Mouse (Mus musculus): ENCODE results near the gene Iqcn.
A peak's percentile ranks its signal among the peaks of the same experiment; 100 is the strongest.

The Iqcn gene

GRCm38 (mm10) chr8:70729808-70730475, 26.7 kb downstream of the Iqcn start:
- peak; percentile 43 to 53 for DNase-seq (ENCODE audit: low spot score in 2 of 2)

DNA sequence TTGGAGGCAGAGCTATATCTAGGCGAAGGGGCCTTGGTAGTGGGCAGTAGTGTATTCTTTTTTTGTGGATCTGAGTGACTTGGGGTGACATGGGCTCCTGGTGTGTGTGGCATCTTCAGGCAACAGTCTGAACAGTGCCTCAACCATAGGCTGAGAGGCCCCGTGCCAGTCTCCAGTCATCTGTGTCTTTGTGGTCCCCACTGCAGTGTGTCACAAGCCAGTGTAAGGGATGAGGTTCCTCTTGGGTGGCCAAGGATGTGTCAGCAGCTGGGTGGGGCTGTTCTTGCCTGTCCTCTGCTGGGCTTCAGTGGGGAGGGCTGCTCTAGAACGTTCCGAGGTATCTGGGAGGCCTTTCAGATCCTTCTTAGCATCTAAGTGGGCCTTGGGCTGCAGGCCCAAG, 27.7 kb downstream of the Iqcn start:
- DNase-seq (ENCODE audit: low spot score in 2 of 2), result no peak

DNA sequence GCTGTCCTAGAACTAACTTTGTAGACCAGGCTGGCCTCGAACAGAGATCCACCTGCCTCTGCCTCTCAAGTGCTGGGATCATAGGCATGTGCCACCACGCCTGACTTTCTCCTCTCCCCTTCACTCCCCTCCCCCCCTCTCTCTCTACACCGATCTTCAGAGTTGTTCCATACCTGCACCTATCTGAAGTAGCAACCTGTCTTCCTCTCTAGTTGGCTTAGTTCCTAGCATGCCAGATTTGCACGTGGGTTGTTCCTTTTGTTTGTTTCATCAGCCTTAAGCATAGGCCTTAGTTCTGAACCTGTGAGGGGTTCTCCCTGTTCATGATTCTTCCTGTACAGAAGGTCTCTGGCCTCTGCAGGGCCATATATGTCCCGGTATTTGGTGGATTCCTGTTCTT, 34.4 kb downstream of the Iqcn start:
- no peak for DNase-seq (ENCODE audit: low spot score in 2 of 2)

DNA sequence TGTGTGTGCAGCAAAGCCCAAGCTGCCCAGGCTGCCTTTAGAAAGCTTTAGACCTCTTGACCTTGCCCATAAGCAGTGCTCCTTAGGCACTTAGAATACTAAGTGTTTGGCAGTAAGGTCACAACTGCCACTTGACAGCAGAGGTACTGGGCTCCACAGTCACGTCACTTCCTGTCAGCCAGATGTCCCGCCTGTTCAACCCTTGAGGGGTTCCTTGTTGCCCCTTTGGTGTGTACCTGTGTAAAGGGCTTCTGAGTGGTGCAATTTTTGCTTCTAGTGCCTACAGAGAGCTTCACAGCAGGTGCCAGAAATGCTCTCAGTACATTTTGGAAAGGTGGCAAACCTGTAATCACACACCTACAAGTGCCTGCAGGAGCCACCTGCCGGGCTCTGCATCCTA, 35.0 kb downstream of the Iqcn start:
- DNase-seq (ENCODE audit: low spot score in 2 of 2), result no peak

DNA sequence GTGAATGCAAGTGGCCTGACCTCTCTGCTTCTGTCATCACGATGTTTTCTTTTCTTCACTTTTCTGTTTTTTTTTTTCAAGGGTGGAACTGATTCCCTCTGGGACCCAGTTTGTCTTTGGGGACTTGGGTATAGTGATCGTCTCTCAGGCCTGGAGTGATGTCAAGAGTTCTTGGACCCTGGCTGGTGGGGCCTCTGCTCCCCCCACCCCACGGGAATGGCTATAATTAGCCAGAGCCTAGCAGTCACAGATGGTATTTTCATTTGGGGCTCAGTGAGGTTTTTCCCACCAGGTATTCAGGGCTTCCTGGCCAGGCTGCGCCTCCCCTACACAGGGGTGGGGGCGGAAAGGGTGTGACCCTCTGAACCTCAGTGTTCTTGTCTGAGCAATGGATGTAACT, 38.4 kb downstream of the Iqcn start:
- no peak for DNase-seq (ENCODE audit: low spot score in 2 of 2)

- no peak for DNase-seq (ENCODE audit: low spot score in 2 of 2)
Observed at GRCm38 (mm10) chr8:70742176-70742575, 38.9 kb downstream of the Iqcn start.

GRCm38 (mm10) chr8:70742981-70743655, 39.9 kb downstream of the Iqcn start:
- no peak for DNase-seq (ENCODE audit: low spot score in 2 of 2)

DNA sequence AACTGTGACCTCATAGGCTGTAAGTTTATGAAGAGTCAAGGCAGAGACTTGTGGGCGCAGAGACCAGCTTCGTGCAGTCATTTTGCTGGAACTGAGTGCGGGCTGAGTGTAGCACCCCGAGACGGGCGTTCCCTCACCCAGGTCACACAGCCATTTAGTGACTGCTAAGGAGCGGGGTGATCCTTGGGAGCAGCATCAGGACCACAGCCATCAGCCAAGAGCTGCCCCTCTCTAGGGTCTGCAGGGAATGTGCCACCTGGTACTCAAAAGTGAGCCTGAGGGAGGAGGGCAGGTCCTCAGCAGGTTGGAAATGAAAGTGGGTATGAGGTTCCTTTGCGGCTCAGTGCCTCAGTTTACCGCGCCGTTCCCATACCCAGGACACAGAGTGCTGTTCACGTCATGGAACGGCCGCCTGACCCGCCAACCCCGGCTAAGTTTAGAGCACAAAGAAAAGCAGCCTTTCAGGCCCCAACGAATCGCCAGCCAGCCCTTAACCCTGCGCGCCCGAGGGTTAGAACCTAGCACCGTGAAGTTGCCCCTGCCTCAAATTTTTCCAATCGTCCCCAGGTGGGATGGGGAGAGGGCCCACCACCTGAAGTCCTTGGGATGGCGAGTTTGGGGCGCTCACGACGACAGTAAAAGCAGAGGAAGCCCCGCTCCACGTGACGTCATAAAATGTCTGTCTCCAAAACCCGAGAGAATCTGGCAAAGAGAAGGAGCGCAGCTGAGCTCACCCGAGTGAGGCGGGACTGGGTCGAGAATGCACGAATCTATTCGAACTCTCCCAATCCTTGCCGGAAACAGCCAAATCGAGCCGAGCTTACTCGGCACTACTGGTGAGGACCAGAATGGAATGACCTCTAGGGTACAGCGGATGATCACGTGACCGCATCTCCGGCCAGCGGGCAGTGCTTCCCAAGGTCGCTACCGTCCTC, 40.7 kb downstream of the Iqcn start:
- no peak for DNase-seq (ENCODE audit: low spot score in 2 of 2)

DNA sequence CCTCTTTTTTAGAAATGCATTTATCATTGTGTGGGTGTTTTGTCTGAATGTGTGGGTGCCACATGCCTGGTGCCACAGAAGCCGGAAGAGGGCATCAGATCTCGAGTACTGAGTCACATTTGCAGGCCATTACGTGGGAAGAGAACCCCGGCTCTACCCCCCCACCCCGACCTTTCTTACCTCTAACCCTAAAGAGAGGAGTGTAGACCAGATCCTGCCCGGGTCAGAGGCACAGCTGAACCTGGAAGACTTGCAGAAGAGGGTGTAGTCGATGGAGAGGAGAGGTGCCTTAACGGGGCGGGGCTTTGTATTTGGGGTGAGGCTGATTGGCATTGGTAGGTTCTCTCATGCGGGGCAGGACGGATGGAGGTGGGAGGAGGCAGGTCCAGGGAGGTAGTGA, 41.5 kb downstream of the Iqcn start:
- DNase-seq (ENCODE audit: low spot score in 2 of 2), result no peak

- no peak for DNase-seq (ENCODE audit: low spot score in 2 of 2)
Observed at GRCm38 (mm10) chr8:70745691-70746220, 42.5 kb downstream of the Iqcn start.

DNA sequence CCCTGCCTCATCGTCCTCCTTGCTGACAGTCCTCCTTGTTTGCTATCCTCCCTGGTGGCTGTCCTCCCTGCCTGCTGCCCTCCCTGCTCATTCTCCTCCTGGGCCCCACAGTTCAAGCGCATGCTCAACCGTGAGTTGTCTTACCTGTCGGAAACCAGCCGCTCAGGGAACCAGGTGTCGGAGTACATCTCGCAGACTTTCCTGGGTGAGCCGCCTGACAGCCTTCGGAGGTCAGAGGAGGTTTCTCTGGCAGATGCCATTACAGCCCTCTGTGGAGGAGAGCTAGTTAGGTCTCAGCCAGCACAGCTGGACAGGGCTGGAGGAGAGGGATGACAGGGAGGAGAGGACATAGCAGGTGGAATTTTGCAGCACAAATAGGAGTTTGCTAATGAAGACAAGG, 43.4 kb downstream of the Iqcn start:
- DNase-seq (ENCODE audit: low spot score in 2 of 2), result no peak

DNA sequence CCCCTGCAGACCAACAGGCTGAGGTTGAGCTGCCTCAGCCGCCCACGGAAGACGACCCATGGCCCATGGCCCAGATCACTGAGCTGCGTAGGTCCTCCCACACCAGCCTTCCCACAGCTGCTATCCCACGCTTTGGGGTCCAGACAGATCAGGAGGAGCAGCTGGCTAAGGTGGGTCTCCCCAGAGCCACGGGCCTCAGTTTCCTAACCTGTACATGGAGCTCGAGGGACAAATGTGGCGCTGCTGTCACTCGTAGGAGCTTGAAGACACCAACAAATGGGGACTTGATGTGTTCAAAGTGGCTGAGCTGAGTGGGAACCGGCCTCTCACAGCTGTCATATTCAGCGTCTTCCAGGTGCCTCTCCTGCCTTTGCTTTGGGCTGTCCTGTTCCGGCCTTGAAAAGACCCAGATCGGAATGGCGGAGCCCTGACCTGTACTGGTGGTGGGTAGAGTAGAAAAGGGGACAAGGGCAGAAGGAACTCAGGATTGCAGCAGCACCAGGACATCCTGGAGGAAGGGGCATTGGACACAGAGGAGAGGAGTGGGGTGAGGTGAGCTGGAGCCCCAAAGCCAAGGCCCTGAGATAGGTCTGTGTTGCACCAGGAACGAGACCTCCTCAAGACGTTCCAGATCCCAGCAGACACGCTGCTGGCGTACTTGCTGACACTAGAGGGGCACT, 44.1 kb downstream of the Iqcn start:
- DNase-seq (ENCODE audit: low spot score in 2 of 2), result no peak

DNA sequence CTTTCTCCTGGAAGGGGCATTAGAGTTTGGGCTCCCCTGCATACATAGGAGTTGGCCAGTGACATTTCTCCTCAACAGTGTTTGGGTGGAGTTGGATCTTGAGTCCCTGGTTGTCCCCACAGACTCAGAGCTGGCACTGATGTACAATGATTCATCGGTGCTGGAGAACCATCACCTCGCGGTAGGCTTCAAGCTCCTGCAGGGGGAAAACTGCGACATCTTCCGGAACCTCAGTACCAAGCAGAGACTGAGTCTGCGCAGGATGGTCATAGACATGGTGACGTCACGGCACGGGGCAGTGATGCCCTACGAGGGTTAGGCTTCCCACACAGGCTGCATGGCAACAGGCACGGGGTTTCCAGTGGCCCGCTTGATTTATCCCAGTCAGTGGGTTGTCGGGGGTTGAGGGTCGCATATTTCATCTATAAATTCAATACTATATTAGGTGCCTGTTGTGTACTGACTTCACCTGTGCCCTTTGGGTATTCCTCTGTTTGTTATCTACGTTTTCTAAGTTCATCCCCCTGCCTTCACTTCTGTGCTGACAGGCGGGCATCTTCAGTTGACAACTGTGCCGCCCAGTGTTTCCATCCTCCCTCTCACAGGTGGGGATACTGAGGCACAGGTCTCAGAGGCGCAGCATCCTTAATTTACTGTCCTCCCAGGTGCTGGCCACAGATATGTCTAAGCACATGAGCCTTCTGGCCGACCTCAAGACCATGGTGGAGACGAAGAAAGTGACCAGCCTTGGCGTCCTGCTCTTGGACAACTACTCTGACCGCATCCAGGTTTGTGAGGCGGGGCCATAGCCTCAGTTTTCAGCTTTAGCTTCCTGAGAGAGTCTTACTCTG, 45.2 kb downstream of the Iqcn start:
- no peak for DNase-seq (ENCODE audit: low spot score in 2 of 2)

GRCm38 (mm10) chr8:70749097-70749674, 45.9 kb downstream of the Iqcn start:
- no peak for DNase-seq (ENCODE audit: low spot score in 2 of 2)

- no peak for DNase-seq (ENCODE audit: low spot score in 2 of 2)
Observed at GRCm38 (mm10) chr8:70750128-70750680, 46.9 kb downstream of the Iqcn start.

DNA sequence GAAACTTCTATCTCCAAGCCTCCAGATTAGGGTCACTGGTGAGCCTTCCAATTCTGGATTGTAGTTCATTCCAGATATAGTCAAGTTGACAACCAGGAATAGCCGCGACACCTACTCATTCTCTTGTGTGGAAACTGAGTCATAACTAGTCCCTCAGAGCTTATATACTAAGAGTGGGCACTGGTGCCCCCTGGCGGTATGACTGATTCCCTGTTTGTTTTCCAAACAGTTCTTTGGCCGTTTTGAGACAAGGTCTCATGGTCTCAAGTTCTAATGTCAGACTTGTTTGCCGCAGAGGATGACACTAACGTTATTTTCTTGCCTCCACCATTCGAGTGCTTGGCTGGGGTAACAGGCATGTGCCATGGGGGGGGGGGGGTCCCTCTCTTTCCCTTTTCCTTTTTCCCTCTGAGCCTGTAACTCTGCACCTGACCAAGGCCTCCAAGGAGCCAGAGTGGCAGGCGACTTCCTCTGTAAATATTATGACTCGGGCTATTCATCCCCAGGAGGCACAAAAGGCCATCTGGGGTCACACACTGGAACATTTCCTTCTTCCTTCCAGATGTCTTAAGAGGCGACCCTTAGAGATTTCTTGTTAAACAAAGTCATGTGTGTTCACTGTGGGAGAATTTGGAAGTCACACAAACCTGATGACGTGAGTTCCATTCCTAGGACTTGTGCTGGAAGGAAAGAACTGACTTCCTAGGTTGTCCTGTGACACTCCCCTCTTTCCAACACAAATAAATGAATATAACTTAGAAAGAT, 48.9 kb downstream of the Iqcn start:
- DNase-seq (ENCODE audit: low spot score in 2 of 2), result peak; percentile 57 to 76

DNA sequence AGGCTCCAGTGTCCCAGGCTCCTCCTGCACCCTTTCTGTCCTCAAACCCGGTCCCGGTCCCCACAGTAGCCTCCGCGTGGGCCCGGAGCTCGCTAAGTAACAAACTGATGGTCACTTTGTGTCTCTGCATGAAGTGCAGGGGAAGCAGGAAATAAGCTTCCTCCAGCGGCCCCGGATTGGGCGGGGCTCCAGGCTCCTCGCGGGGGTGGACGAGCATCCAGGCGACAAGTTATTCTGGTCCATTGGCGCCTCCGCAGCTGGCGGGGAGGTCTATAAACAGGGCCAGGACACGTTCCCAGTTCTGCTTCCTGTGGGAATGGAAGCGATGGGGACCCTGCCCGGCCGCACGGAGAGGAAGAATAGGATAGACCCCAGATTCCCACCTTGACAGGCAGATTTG, 49.9 kb downstream of the Iqcn start:
- peak; percentile 51 to 68 for DNase-seq (ENCODE audit: low spot score in 2 of 2)

GRCm38 (mm10) chr8:70754043-70754870, 51.0 kb downstream of the Iqcn start, which contains the start of gene Rab3a:
Gene Rab3a (plus strand): TSS chr8:70754679.
- DNase-seq (ENCODE audit: low spot score in 2 of 2), result peak; percentile 89 to 93
